Mouse (Mus musculus) midbrain, embryonic 16.5 days (tissue): ENCODE measurements around the gene Olfr1437. TPM values are rescaled to one million over a fixed set of nuclear protein-coding genes. Genes with fewer than 3 reads are reported as not detected.
"Not testable (repeated sequence)": the region's sequence is repeated elsewhere in the genome, so short reads cannot be mapped to it uniquely, and the experiment has no call there.

Experiments
- ATAC-seq: fragments of 200-750 bp; cut with Nextera tagmentation; 2 replicates; pipeline ENCODE4 v1.8.0; 2017; ENCODE audit warnings: moderate TSS enrichment
- H3K27ac ChIP-seq: fragments of 300-500 bp; sonication (generic); 2 replicates; pipeline ENCODE4 v1.5.1; 2014; ENCODE audit warnings: mild to moderate bottlenecking, low read length, mixed read lengths
- H3K27me3 ChIP-seq: fragments of 300-500 bp; sonication (generic); 2 replicates; pipeline ENCODE4 v1.6.1; 2014; ENCODE audit warnings: low read depth, low read length, mixed read lengths; ENCODE audit not compliant: control insufficient read depth, insufficient read depth
- H3K36me3 ChIP-seq: fragments of 300-500 bp; sonication (generic); 2 replicates; pipeline ENCODE4 v1.6.1; 2014; ENCODE audit warnings: mild to moderate bottlenecking, low read length, moderate library complexity, mixed read lengths; ENCODE audit not compliant: control insufficient read depth, insufficient read depth
- H3K4me1 ChIP-seq: fragments of 300-500 bp; sonication (generic); 2 replicates; pipeline ENCODE4 v1.6.1; 2014; ENCODE audit warnings: mild to moderate bottlenecking, low read length, mixed read lengths; ENCODE audit not compliant: control insufficient read depth, insufficient read depth
- H3K4me2 ChIP-seq: fragments of 300-500 bp; sonication (generic); 2 replicates; pipeline ENCODE4 v1.6.1; 2014; ENCODE audit warnings: mild to moderate bottlenecking, low read length, mixed read lengths
- H3K4me3 ChIP-seq: fragments of 300-500 bp; sonication (generic); 2 replicates; pipeline ENCODE4 v1.5.1; 2014; ENCODE audit warnings: low read depth, mild to moderate bottlenecking, low read length, moderate library complexity, mixed read lengths
- H3K9ac ChIP-seq: fragments of 300-500 bp; sonication (generic); 2 replicates; pipeline ENCODE4 v1.6.1; 2014; ENCODE audit warnings: low read depth, low read length, mixed read lengths
- H3K9me3 ChIP-seq: fragments of 300-500 bp; sonication (generic); replicated peaks from 2 replicates; pipeline ENCODE4 v1.6.1; 2014; ENCODE audit warnings: mild to moderate bottlenecking, low read length, mixed read lengths; ENCODE audit not compliant: control insufficient read depth, poor library complexity, severe bottlenecking
- WGBS: fragments of 180-500 bp; shearing (Covaris S2); extraction: QIAGEN DNeasy Blood & Tissue Kit; methylation state at CpG from one replicate; pipeline ENCODE4 v1.1.7; 2014; 5-methylcytosine and 5-hydroxymethylcytosine counted together
- polyA plus RNA-seq: library from polyadenylated mRNA; unstranded; fragments of >200 nt; fragmentation: Nextera tagmentation; extraction: Ambion mirVana; gene quantifications from 2 replicates; pipeline ENCODE4 v1.2.1, GENCODE M21; 2015

Gene Olfr1437
- not detected in 2 replicates for polyA plus RNA-seq

GRCm38 (mm10) chr19:12325001-12325400 lies at the start of gene Olfr1437:
Gene Olfr1437, minus strand, starts transcription at chr19:12325101.
- Histone ChIP-seq H3K36me3 (no peaks in the 10 kb centered on the region), H3K9ac (no peak within 1 kb of the TSS), H3K27ac (no peak within 1 kb of the TSS), H3K27me3 (no peaks in the 10 kb centered on the region), H3K4me1 (no peaks in the 10 kb centered on the region), H3K9me3 (no peaks in the 10 kb centered on the region), H3K4me3 (no peak within 1 kb of the TSS), H3K4me2 (no peak within 1 kb of the TSS)
- no peak for ATAC-seq
- WGBS, result 76% methylated on average over 2 of the region's 2 CpGs

- WGBS, result 70% methylated on average over 2 of the region's 2 CpGs
- Histone ChIP-seq H3K4me1 (no peaks in the 10 kb centered on the region), H3K27me3 (no peaks in the 10 kb centered on the region), H3K27ac (no peak overlapping the region), H3K4me2 (no peak overlapping the region), H3K4me3 (no peak overlapping the region), H3K9ac (no peak overlapping the region), H3K36me3 (no peaks in the 10 kb centered on the region), H3K9me3 (no peaks in the 10 kb centered on the region)
- no peak for ATAC-seq
Observed at GRCm38 (mm10) chr19:12374465-12375025, 49.6 kb upstream of the Olfr1437 start.

GRCm38 (mm10) chr19:12373004-12373403 lies 48.1 kb upstream of the Olfr1437 start:
- no peak for ATAC-seq
- no peaks in the 10 kb centered on the region for H3K36me3 ChIP-seq
- WGBS, result 84% methylated on average over 3 of the region's 3 CpGs
- no peaks in the 10 kb centered on the region for H3K9me3 ChIP-seq
- no peaks in the 10 kb centered on the region for H3K4me1 ChIP-seq
- no peak overlapping the region for H3K9ac ChIP-seq
- no peak overlapping the region for H3K4me2 ChIP-seq
- no peak overlapping the region for H3K27ac ChIP-seq
- H3K27me3 ChIP-seq, result no peaks in the 10 kb centered on the region
- no peak overlapping the region for H3K4me3 ChIP-seq

- ATAC-seq, result no peak
- Histone ChIP-seq H3K4me2 (no peak within 1 kb of the TSS), H3K4me3 (no peak within 1 kb of the TSS), H3K27ac (no peak within 1 kb of the TSS), H3K9ac (no peak within 1 kb of the TSS), H3K27me3 (no peaks in the 10 kb centered on the region), H3K4me1 (no peaks in the 10 kb centered on the region), H3K36me3 (no peaks in the 10 kb centered on the region), H3K9me3 (no peaks in the 10 kb centered on the region)
- 85% methylated on average over 3 of the region's 3 CpGs for WGBS
Observed at GRCm38 (mm10) chr19:12335810-12336209, 10.9 kb upstream of the Olfr1437 start, which contains the start of gene Olfr1438-ps1. Gene Olfr1438-ps1, minus strand, starts transcription at chr19:12335910.

GRCm38 (mm10) chr19:12299030-12299429 lies 25.9 kb downstream of the Olfr1437 start, which contains the start of gene Olfr1436:
Gene Olfr1436, minus strand, starts transcription at chr19:12299130.
- not testable (repeated sequence) for H3K36me3 ChIP-seq, H3K4me2 ChIP-seq, H3K9ac ChIP-seq, H3K4me3 ChIP-seq, H3K27ac ChIP-seq, H3K9me3 ChIP-seq, H3K27me3 ChIP-seq, H3K4me1 ChIP-seq, ATAC-seq
- 89% methylated on average over 1 of the region's 1 CpGs for WGBS

- no peak overlapping the region for H3K4me2 ChIP-seq
- no peak for ATAC-seq
Observed at GRCm38 (mm10) chr19:12292979-12293378, 31.9 kb downstream of the Olfr1437 start.

GRCm38 (mm10) chr19:12279554-12279953 lies 45.3 kb downstream of the Olfr1437 start, which contains the start of gene Olfr1434:
Gene Olfr1434, plus strand, starts transcription at chr19:12279854.
- Histone ChIP-seq H3K4me2 (no peak within 1 kb of the TSS), H3K27ac (no peak within 1 kb of the TSS), H3K4me3 (no peak within 1 kb of the TSS), H3K9ac (no peak within 1 kb of the TSS), H3K4me1 (no peaks in the 10 kb centered on the region), H3K27me3 (no peaks in the 10 kb centered on the region), H3K9me3 (no peaks in the 10 kb centered on the region), H3K36me3 (no peaks in the 10 kb centered on the region)
- no peak for ATAC-seq
- 80% methylated on average over 2 of the region's 2 CpGs for WGBS

More at GRCm38 (mm10) chr19:12292979-12293378, 31.9 kb downstream of the Olfr1437 start:
- Histone ChIP-seq H3K27ac (no peak overlapping the region), H3K9ac (no peak overlapping the region), H3K4me3 (no peak overlapping the region), H3K36me3 (no peaks in the 10 kb centered on the region), H3K9me3 (no peaks in the 10 kb centered on the region), H3K4me1 (no peaks in the 10 kb centered on the region), H3K27me3 (no peaks in the 10 kb centered on the region)

Other genes with a start within 250 kb of the Olfr1437 start
- not detected in 2 replicates for gene Olfr1425, start 247.4 kb downstream of the Olfr1437 start, polyA plus RNA-seq
- gene Olfr1426, start 233.1 kb downstream of the Olfr1437 start, polyA plus RNA-seq, result not detected in 2 replicates
- not detected in 2 replicates for gene Olfr1427, start 221.8 kb downstream of the Olfr1437 start, polyA plus RNA-seq
- not detected in 2 replicates for gene Olfr1428, start 209.2 kb downstream of the Olfr1437 start, polyA plus RNA-seq
- not detected in 2 replicates for gene Olfr76, start 201.9 kb downstream of the Olfr1437 start, polyA plus RNA-seq
- gene Olfr1555-ps1, start 155.0 kb downstream of the Olfr1437 start, polyA plus RNA-seq, result not detected in 2 replicates
- gene Olfr1431, start 124.5 kb downstream of the Olfr1437 start, polyA plus RNA-seq, result 0.08 TPM in 1 of 2 replicates, not detected in the other
- gene Olfr1432, start 92.5 kb downstream of the Olfr1437 start, polyA plus RNA-seq, result not detected in 2 replicates
- not detected in 2 replicates for gene Olfr262, start 83.4 kb downstream of the Olfr1437 start, polyA plus RNA-seq
- gene Olfr235, start 64.1 kb downstream of the Olfr1437 start, polyA plus RNA-seq, result 0.09 TPM in 1 of 2 replicates, not detected in the other
- gene Olfr1434, start 45.2 kb downstream of the Olfr1437 start, polyA plus RNA-seq, result not detected in 2 replicates
- gene Olfr1436, start 26.0 kb downstream of the Olfr1437 start, polyA plus RNA-seq, result not detected in 2 replicates
- not detected in 2 replicates for gene Olfr1438-ps1, start 10.8 kb upstream of the Olfr1437 start, polyA plus RNA-seq
- not detected in 2 replicates for gene Olfr1440, start 62.2 kb upstream of the Olfr1437 start, polyA plus RNA-seq
- gene Olfr1441, start 92.3 kb upstream of the Olfr1437 start, polyA plus RNA-seq, result not detected in 2 replicates
- gene Pfpl, start 102.8 kb upstream of the Olfr1437 start, polyA plus RNA-seq, result not detected in 2 replicates
- gene Mpeg1, start 135.7 kb upstream of the Olfr1437 start, polyA plus RNA-seq, result 0.69 and 0.71 TPM in 2 replicates
- gene Dtx4, start 176.4 kb upstream of the Olfr1437 start, polyA plus RNA-seq, result 38.6 and 39.3 TPM in 2 replicates
- gene Fam111a, start 220.6 kb upstream of the Olfr1437 start, polyA plus RNA-seq, result 5.3 and 6.5 TPM in 2 replicates